Mouse (Mus musculus) E14TG2a.4 (cell line): ENCODE results near the gene Gpc6.

Experiments used
- CTCF ChIP-seq: conservative IDR thresholded peaks from 2 replicates; pipeline ENCODE4 v1.5.1; 2014; ENCODE audit warnings: low read length
- POU5F1 ChIP-seq: IDR thresholded peaks from 2 replicates; pipeline ENCODE4 v1.6.1; 2014; ENCODE audit warnings: low read length, borderline replicate concordance

GRCm38 (mm10) chr14:117841797-117842553, 916.9 kb downstream of the Gpc6 start:
- TF ChIP-seq CTCF (no peak), POU5F1 (no peak)
